Mouse (Mus musculus) hindbrain, embryonic 15.5 days (tissue): ENCODE measurements around the gene Pard6b. TPM values are rescaled to one million over a fixed set of nuclear protein-coding genes. Genes with fewer than 3 reads are reported as not detected.

Experiments
- ATAC-seq: fragments of 200-750 bp; cut with Nextera tagmentation; 2 replicates; pipeline ENCODE4 v1.8.0; 2017; ENCODE audit warnings: low read depth, moderate number of reproducible peaks, moderate TSS enrichment; ENCODE audit not compliant: low FRiP score
- H3K27ac ChIP-seq: fragments of 300-500 bp; sonication (generic); replicated peaks from 2 replicates; pipeline ENCODE4 v1.5.1; 2015; ENCODE audit warnings: mild to moderate bottlenecking, inconsistent platforms
- H3K27me3 ChIP-seq: fragments of 300-500 bp; sonication (generic); 2 replicates; pipeline ENCODE4 v1.6.1; 2015; ENCODE audit warnings: control low read depth, inconsistent platforms
- H3K36me3 ChIP-seq: fragments of 300-500 bp; sonication (generic); 2 replicates; pipeline ENCODE4 v1.6.1; 2015; ENCODE audit warnings: control low read depth, inconsistent platforms
- H3K4me1 ChIP-seq: fragments of 300-500 bp; sonication (generic); replicated peaks from 2 replicates; pipeline ENCODE4 v1.6.1; 2015; ENCODE audit warnings: control low read depth, inconsistent platforms
- H3K4me2 ChIP-seq: fragments of 300-500 bp; sonication (generic); 2 replicates; pipeline ENCODE4 v1.6.1; 2015; ENCODE audit warnings: moderate library complexity, mild to moderate bottlenecking, inconsistent platforms
- H3K4me3 ChIP-seq: fragments of 300-500 bp; sonication (generic); 2 replicates; pipeline ENCODE4 v1.5.1; 2015; ENCODE audit warnings: mild to moderate bottlenecking, inconsistent platforms
- H3K9ac ChIP-seq: fragments of 300-500 bp; sonication (generic); 2 replicates; pipeline ENCODE4 v1.6.1; 2015; ENCODE audit warnings: inconsistent platforms
- H3K9me3 ChIP-seq: fragments of 300-500 bp; sonication (generic); 2 replicates; pipeline ENCODE4 v1.6.1; 2016; ENCODE audit warnings: control low read depth, inconsistent platforms
- WGBS: fragments of 180-500 bp; shearing (Covaris S2); methylation state at CpG from one replicate; pipeline ENCODE4 v1.1.7; 2015; 5-methylcytosine and 5-hydroxymethylcytosine counted together
- microRNA-seq: library from miRNA; unstranded; fragments of <30 nt; microRNA quantifications from one replicate; pipeline ENCODE4, GENCODE M21; 2016
- polyA plus RNA-seq: library from polyadenylated mRNA; unstranded; fragments of >200 nt; fragmentation: Nextera tagmentation; extraction: Ambion mirVana; gene quantifications from 2 replicates; pipeline ENCODE4 v1.2.1, GENCODE M21; 2015

The Pard6b gene
- polyA plus RNA-seq, 1 experiment from 2014 or later: 7.2 TPM

GRCm38 (mm10) chr2:168147722-168148432 is 67.1 kb downstream of the Pard6b start:
- H3K4me3 ChIP-seq: no peak overlapping the region
- 67% methylated on average over 22 of the region's 22 CpGs for WGBS

GRCm38 (mm10) chr2:168149241-168149640 is 68.4 kb downstream of the Pard6b start:
- Histone ChIP-seq H3K27ac (no peak overlapping the region), H3K9ac (no peak overlapping the region), H3K27me3 (no peaks in the 10 kb centered on the region), H3K36me3 (no peaks in the 10 kb centered on the region), H3K9me3 (no peaks in the 10 kb centered on the region), H3K4me1 (peaks cover under 1% of the 10 kb centered on the region), H3K4me3 (no peak overlapping the region), H3K4me2 (no peak overlapping the region)
- ATAC-seq: no peak
- 91% methylated on average over 8 of the region's 8 CpGs for WGBS

More at GRCm38 (mm10) chr2:168147722-168148432, 67.1 kb downstream of the Pard6b start:
- Histone ChIP-seq H3K36me3 (no peaks in the 10 kb centered on the region), H3K27me3 (no peaks in the 10 kb centered on the region), H3K4me2 (no peak overlapping the region), H3K9me3 (no peaks in the 10 kb centered on the region), H3K4me1 (peaks cover 7% of the 10 kb centered on the region; the same call in 1 of the 2 replicates), H3K9ac (no peak overlapping the region), H3K27ac (no peak overlapping the region)
- ATAC-seq: no peak

Small RNAs within 50 kb of the gene (microRNA-seq; reads per million reads assigned to microRNA genes)
- gene Gm24327: not detected

Other genes with a start within 250 kb of the Pard6b start
- gene Ptpn1, start 148.9 kb upstream of the Pard6b start, polyA plus RNA-seq: 69.5 and 77.5 TPM in 2 replicates
- 0.32 and 0.45 TPM in 2 replicates for gene Ripor3, start 70.4 kb upstream of the Pard6b start, polyA plus RNA-seq
- 14.7 and 15.3 TPM in 2 replicates for gene Adnp, start 126.1 kb downstream of the Pard6b start, polyA plus RNA-seq
- gene Gm20716, start 149.4 kb downstream of the Pard6b start, polyA plus RNA-seq: 18.2 and 22.2 TPM in 2 replicates
- 54.6 and 62.1 TPM in 2 replicates for gene Dpm1, start 149.6 kb downstream of the Pard6b start, polyA plus RNA-seq
- 8.5 and 10.2 TPM in 2 replicates for gene Mocs3, start 149.6 kb downstream of the Pard6b start, polyA plus RNA-seq
- gene Kcng1, start 200.7 kb downstream of the Pard6b start, polyA plus RNA-seq: 1.8 and 1.9 TPM in 2 replicates